Mouse (Mus musculus) CD4-positive, CD25-positive, alpha-beta regulatory T cell, adult 4 months (primary cell): ENCODE data around the gene Slfnl1. TPM values are rescaled to one million over a fixed set of nuclear protein-coding genes. Genes with fewer than 3 reads are reported as not detected.

Source experiments
- polyA plus RNA-seq, 2 experiments: library from polyadenylated mRNA; unstranded; fragments of 100-300 nt; shearing (Covaris generic); gene quantifications; one replicate each; pipeline ENCODE4 v1.2.1; 2017

The Slfnl1 gene
- polyA plus RNA-seq, 2 experiments from 2014 or later: not detected

Other genes with a start within 250 kb of the Slfnl1 start
- not detected for gene Foxo6, start 244.9 kb upstream of the Slfnl1 start, polyA plus RNA-seq
- gene Scmh1, start 127.0 kb upstream of the Slfnl1 start, polyA plus RNA-seq: 10 to 100 TPM; 10.4 TPM
- gene Ctps, start 38.0 kb downstream of the Slfnl1 start, polyA plus RNA-seq: 10 to 100 TPM; 14.7 to 19.5 TPM
- under 1 TPM in 1 of 2 experiments, not detected in 1; 0.83 TPM for gene Gm8439, start 56.5 kb downstream of the Slfnl1 start, polyA plus RNA-seq
- not detected for gene Cited4, start 134.3 kb downstream of the Slfnl1 start, polyA plus RNA-seq
- gene Kcnq4, start 216.4 kb downstream of the Slfnl1 start, polyA plus RNA-seq: not detected